Mouse (Mus musculus) megakaryocyte-erythroid progenitor cell, adult 5-6 weeks (primary cell): ENCODE results near the gene Olfr27. TPM values are rescaled to one million over a fixed set of nuclear protein-coding genes. Genes with fewer than 3 reads are reported as not detected.

Source experiments
- ATAC-seq: replicated peaks from 2 replicates; pipeline ENCODE4 v1.8.0; 2016; ENCODE audit warnings: mild to moderate bottlenecking, inconsistent platforms; ENCODE audit not compliant: severe bottlenecking, poor library complexity, low FRiP score, low TSS enrichment
- total RNA-seq, 2 experiments: library from RNA; stranded (forward) in 1 of 2; stranded (reverse) in 1 of 2; fragments of 200-1000, 215-1000 nt in 1 of 2; fragments of >200 nt in 1 of 2; fragmentation: Nextera tagmentation in 1 of 2; gene quantifications; 2 replicates each; pipeline ENCODE4 v1.2.3; 2014 to 2017

Olfr27 gene
- total RNA-seq (2014; fragmentation: Nextera tagmentation) (not detected in 2 replicates), total RNA-seq (2017) (not detected in 2 replicates)

DNA sequence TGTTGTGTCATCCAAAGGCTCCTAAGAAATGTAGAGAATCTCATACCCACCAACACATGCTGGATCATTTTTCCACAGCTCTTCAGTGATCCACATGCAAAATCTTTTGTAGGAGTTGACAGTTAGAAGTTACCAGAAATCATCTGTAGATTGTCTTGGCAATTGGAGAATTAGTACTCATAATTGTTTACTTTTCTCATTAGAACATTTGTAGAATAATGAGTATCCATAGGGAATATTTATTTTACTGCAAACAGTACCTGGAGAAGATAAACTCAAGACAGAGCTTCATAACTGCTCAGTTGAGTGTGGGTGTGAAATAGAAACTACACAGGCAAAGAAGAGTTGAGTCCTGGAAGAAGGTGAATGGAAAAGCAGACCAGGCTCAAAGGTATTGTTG lies at the start of gene Olfr27:
Gene Olfr27 (plus strand): TSS at position 301 of the 400 bp plus-strand sequence.
- no peak for ATAC-seq

- no peak for ATAC-seq
These were observed 49.1 kb upstream of the Olfr27 start, which contains the start of gene Olfr938 for GRCm38 (mm10) chr9:39078787-39079186. Olfr938 (minus strand) TSS chr9:39078887.

- no peak for ATAC-seq
These were observed 605 bp upstream of the Olfr27 start for GRCm38 (mm10) chr9:39127326-39127725.

DNA sequence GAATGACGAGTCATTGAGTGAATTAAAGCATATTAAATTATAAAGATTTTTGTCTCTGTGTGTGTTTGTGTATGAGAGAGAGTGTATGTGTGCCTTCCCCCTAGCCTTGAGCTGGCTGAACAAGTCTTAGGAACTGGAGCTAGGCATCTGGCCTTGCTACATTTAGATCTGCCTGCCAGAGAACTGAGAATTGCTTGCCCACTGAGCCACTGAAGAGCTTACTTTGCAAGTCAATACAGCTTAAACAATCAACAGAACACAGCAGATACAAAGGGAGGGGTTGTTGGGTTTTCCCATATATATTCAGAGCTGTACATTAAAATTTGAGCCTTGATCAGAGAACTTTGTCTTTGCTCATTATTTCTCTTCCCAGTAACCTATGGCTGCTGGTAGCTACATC lies 24.5 kb downstream of the Olfr27 start:
- no peak for ATAC-seq

DNA sequence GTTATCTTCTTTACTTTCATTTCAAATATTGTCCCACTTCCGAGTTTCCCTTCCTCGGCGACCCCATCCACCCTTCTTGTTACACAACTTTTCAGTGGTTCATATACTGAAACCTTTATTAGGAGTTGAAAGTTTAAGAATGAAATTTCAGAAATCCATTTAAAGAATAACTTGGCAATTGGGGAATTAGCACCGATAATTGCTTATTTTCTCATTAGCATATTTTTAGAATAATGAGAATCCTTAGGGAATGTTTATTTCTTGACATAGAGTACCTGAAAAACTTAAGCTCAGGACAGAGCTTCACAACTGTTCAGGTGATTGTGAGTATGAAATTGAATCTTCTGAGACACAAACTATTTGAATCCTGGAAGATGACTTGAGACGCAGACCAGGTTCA lies 38.1 kb downstream of the Olfr27 start, which contains the start of gene Olfr943:
Gene Olfr943 (plus strand): TSS at position 301 of the 400 bp plus-strand sequence.
- ATAC-seq, result no peak

Other genes with a start within 250 kb of the Olfr27 start
- gene Olfr930, start 198.3 kb upstream of the Olfr27 start, total RNA-seq (2014; fragmentation: Nextera tagmentation), result not detected in 2 replicates
- not detected in 2 replicates for gene Olfr930, start 198.3 kb upstream of the Olfr27 start, total RNA-seq (2017)
- gene Olfr933, start 155.8 kb upstream of the Olfr27 start, total RNA-seq (2014; fragmentation: Nextera tagmentation), result not detected in 2 replicates
- gene Olfr933, start 155.8 kb upstream of the Olfr27 start, total RNA-seq (2017), result not detected in 2 replicates
- gene Olfr934, start 139.8 kb upstream of the Olfr27 start, total RNA-seq (2014; fragmentation: Nextera tagmentation), result not detected in 2 replicates
- gene Olfr934, start 139.8 kb upstream of the Olfr27 start, total RNA-seq (2017), result not detected in 2 replicates
- gene Olfr935, start 128.4 kb upstream of the Olfr27 start, total RNA-seq (2014; fragmentation: Nextera tagmentation), result not detected in 2 replicates
- gene Olfr935, start 128.4 kb upstream of the Olfr27 start, total RNA-seq (2017), result not detected in 2 replicates
- gene Olfr146, start 104.8 kb upstream of the Olfr27 start, total RNA-seq (2014; fragmentation: Nextera tagmentation), result not detected in 2 replicates
- gene Olfr146, start 104.8 kb upstream of the Olfr27 start, total RNA-seq (2017), result not detected in 2 replicates
- not detected in 2 replicates for gene Olfr937, start 63.2 kb upstream of the Olfr27 start, total RNA-seq (2014; fragmentation: Nextera tagmentation)
- gene Olfr937, start 63.2 kb upstream of the Olfr27 start, total RNA-seq (2017), result not detected in 2 replicates
- not detected in 2 replicates for gene Olfr938, start 49.2 kb upstream of the Olfr27 start, total RNA-seq (2014; fragmentation: Nextera tagmentation)
- not detected in 2 replicates for gene Olfr938, start 49.2 kb upstream of the Olfr27 start, total RNA-seq (2017)
- not detected in 2 replicates for gene Olfr943, start 38.2 kb downstream of the Olfr27 start, total RNA-seq (2014; fragmentation: Nextera tagmentation)
- gene Olfr943, start 38.2 kb downstream of the Olfr27 start, total RNA-seq (2017), result not detected in 2 replicates
- gene Olfr944, start 73.8 kb downstream of the Olfr27 start, total RNA-seq (2014; fragmentation: Nextera tagmentation), result not detected in 2 replicates
- not detected in 2 replicates for gene Olfr944, start 73.8 kb downstream of the Olfr27 start, total RNA-seq (2017)
- gene Olfr1537, start 121.9 kb downstream of the Olfr27 start, total RNA-seq (2014; fragmentation: Nextera tagmentation), result not detected in 2 replicates
- gene Olfr1537, start 121.9 kb downstream of the Olfr27 start, total RNA-seq (2017), result not detected in 2 replicates
- not detected in 2 replicates for gene Olfr945, start 148.7 kb downstream of the Olfr27 start, total RNA-seq (2014; fragmentation: Nextera tagmentation)
- gene Olfr945, start 148.7 kb downstream of the Olfr27 start, total RNA-seq (2017), result not detected in 2 replicates
- not detected in 2 replicates for gene Olfr948, start 197.9 kb downstream of the Olfr27 start, total RNA-seq (2014; fragmentation: Nextera tagmentation)
- gene Olfr948, start 197.9 kb downstream of the Olfr27 start, total RNA-seq (2017), result not detected in 2 replicates